Mouse (Mus musculus) limb, embryonic 15.5 days (tissue): ENCODE data around the gene Kcnj11. TPM values are rescaled to one million over a fixed set of nuclear protein-coding genes. Genes with fewer than 3 reads are reported as not detected.

Source experiments
- ATAC-seq: fragments of 200-750 bp; cut with Nextera tagmentation; 2 replicates; pipeline ENCODE4 v1.8.0; 2017; ENCODE audit warnings: low read depth, moderate TSS enrichment; ENCODE audit not compliant: insufficient number of reproducible peaks, low FRiP score, low TSS enrichment
- H3K27ac ChIP-seq: fragments of 300-500 bp; sonication (generic); 2 replicates; pipeline ENCODE4 v1.5.1; 2015; ENCODE audit warnings: moderate library complexity, mild to moderate bottlenecking, inconsistent platforms
- H3K27me3 ChIP-seq: fragments of 300-500 bp; sonication (generic); 2 replicates; pipeline ENCODE4 v1.6.1; 2015; ENCODE audit warnings: inconsistent platforms
- H3K36me3 ChIP-seq: fragments of 300-500 bp; sonication (generic); 2 replicates; pipeline ENCODE4 v1.6.1; 2015; ENCODE audit warnings: inconsistent platforms
- H3K4me1 ChIP-seq: fragments of 300-500 bp; sonication (generic); 2 replicates; pipeline ENCODE4 v1.6.1; 2015; ENCODE audit warnings: inconsistent platforms
- H3K4me2 ChIP-seq: fragments of 300-500 bp; sonication (generic); 2 replicates; pipeline ENCODE4 v1.6.1; 2015; ENCODE audit warnings: mild to moderate bottlenecking, inconsistent platforms
- H3K4me3 ChIP-seq: fragments of 300-500 bp; sonication (generic); 2 replicates; pipeline ENCODE4 v1.5.1; 2015; ENCODE audit warnings: mild to moderate bottlenecking, inconsistent platforms
- H3K9ac ChIP-seq: fragments of 300-500 bp; sonication (generic); 2 replicates; pipeline ENCODE4 v1.6.1; 2015; ENCODE audit warnings: inconsistent platforms
- H3K9me3 ChIP-seq: fragments of 300-500 bp; sonication (generic); 2 replicates; pipeline ENCODE4 v1.6.1; 2016; ENCODE audit warnings: inconsistent platforms
- WGBS: fragments of 180-500 bp; shearing (Covaris S2); methylation state at CpG from one replicate; pipeline ENCODE4 v1.1.7; 2015; 5-methylcytosine and 5-hydroxymethylcytosine counted together
- polyA plus RNA-seq: library from polyadenylated mRNA; unstranded; fragments of >200 nt; fragmentation: Nextera tagmentation; extraction: Ambion mirVana; gene quantifications from 2 replicates; pipeline ENCODE4 v1.2.1, GENCODE M21; 2015

The Kcnj11 gene
- polyA plus RNA-seq, 1 experiment from 2014 or later: 0.18 TPM

GRCm38 (mm10) chr7:46103075-46103591 is 2.6 kb upstream of the Kcnj11 start:
- Histone ChIP-seq H3K4me3 (no peak overlapping the region), H3K4me2 (no peak overlapping the region), H3K9me3 (no peaks in the 10 kb centered on the region), H3K27ac (no peak overlapping the region), H3K4me1 (peaks cover 10% of the 10 kb centered on the region), H3K9ac (no peak overlapping the region), H3K36me3 (no peaks in the 10 kb centered on the region), H3K27me3 (peaks cover 25% of the 10 kb centered on the region)
- 76% methylated on average over 8 of the region's 8 CpGs for WGBS
- ATAC-seq: no peak

GRCm38 (mm10) chr7:46099682-46100081 is 882 bp downstream of the Kcnj11 start:
- Histone ChIP-seq H3K27me3 (peaks cover 39% of the 10 kb centered on the region), H3K9me3 (no peaks in the 10 kb centered on the region), H3K27ac (no peak overlapping the region), H3K4me1 (peaks cover 10% of the 10 kb centered on the region), H3K4me2 (no peak overlapping the region), H3K36me3 (no peaks in the 10 kb centered on the region), H3K9ac (no peak overlapping the region), H3K4me3 (peak overlapping the region; percentile 49; the same call in 1 of the 2 replicates)
- 81% methylated on average over 13 of the region's 13 CpGs for WGBS
- no peak for ATAC-seq

GRCm38 (mm10) chr7:46098919-46099286 is 1.7 kb downstream of the Kcnj11 start:
- Histone ChIP-seq H3K4me2 (no peak overlapping the region), H3K9ac (no peak overlapping the region), H3K9me3 (no peaks in the 10 kb centered on the region), H3K27me3 (peaks cover 39% of the 10 kb centered on the region), H3K4me1 (peaks cover 7% of the 10 kb centered on the region), H3K27ac (no peak overlapping the region), H3K36me3 (no peaks in the 10 kb centered on the region), H3K4me3 (no peak overlapping the region)
- WGBS: 92% methylated on average over 19 of the region's 19 CpGs
- no peak for ATAC-seq

GRCm38 (mm10) chr7:46098221-46098918 is 2.2 kb downstream of the Kcnj11 start:
- no peak for ATAC-seq
- WGBS: 75% methylated on average over 19 of the region's 19 CpGs
- H3K27me3 ChIP-seq: peaks cover 39% of the 10 kb centered on the region

GRCm38 (mm10) chr7:46097319-46097783 is 3.2 kb downstream of the Kcnj11 start:
- H3K9ac ChIP-seq: no peak overlapping the region
- no peaks in the 10 kb centered on the region for H3K36me3 ChIP-seq
- H3K4me3 ChIP-seq: no peak overlapping the region
- H3K27ac ChIP-seq: no peak overlapping the region
- 45% methylated on average over 4 of the region's 4 CpGs for WGBS
- no peaks in the 10 kb centered on the region for H3K9me3 ChIP-seq
- peaks cover 39% of the 10 kb centered on the region for H3K27me3 ChIP-seq
- no peak for ATAC-seq
- H3K4me1 ChIP-seq: peaks cover 7% of the 10 kb centered on the region
- H3K4me2 ChIP-seq: no peak overlapping the region

More at GRCm38 (mm10) chr7:46098221-46098918, 2.2 kb downstream of the Kcnj11 start:
- no peaks in the 10 kb centered on the region for H3K9me3 ChIP-seq
- H3K27ac ChIP-seq: no peak overlapping the region
- no peak overlapping the region for H3K4me3 ChIP-seq
- H3K36me3 ChIP-seq: no peaks in the 10 kb centered on the region
- H3K4me2 ChIP-seq: no peak overlapping the region
- H3K4me1 ChIP-seq: peaks cover 7% of the 10 kb centered on the region
- no peak overlapping the region for H3K9ac ChIP-seq

GRCm38 (mm10) chr7:46096136-46096535 is 4.4 kb downstream of the Kcnj11 start:
- Histone ChIP-seq H3K4me3 (no peak overlapping the region), H3K4me1 (peaks cover 7% of the 10 kb centered on the region), H3K27me3 (peaks cover 39% of the 10 kb centered on the region), H3K27ac (no peak overlapping the region), H3K9ac (no peak overlapping the region), H3K36me3 (no peaks in the 10 kb centered on the region), H3K4me2 (no peak overlapping the region), H3K9me3 (no peaks in the 10 kb centered on the region)
- ATAC-seq: no peak
- WGBS: 5% methylated on average over 4 of the region's 4 CpGs

- ATAC-seq: no peak
- Histone ChIP-seq H3K4me3 (no peak overlapping the region), H3K36me3 (no peaks in the 10 kb centered on the region), H3K9ac (no peak overlapping the region), H3K4me1 (no peaks in the 10 kb centered on the region), H3K27me3 (peaks cover 13% of the 10 kb centered on the region; the same call in 1 of the 2 replicates), H3K27ac (no peak overlapping the region), H3K4me2 (no peak overlapping the region), H3K9me3 (no peaks in the 10 kb centered on the region)
- WGBS: 49% methylated on average over 8 of the region's 8 CpGs
These were observed 7.8 kb downstream of the Kcnj11 start for GRCm38 (mm10) chr7:46092803-46093202.

GRCm38 (mm10) chr7:46088241-46088640 is 12.3 kb downstream of the Kcnj11 start:
- no peaks in the 10 kb centered on the region for H3K9me3 ChIP-seq
- 91% methylated on average over 6 of the region's 6 CpGs for WGBS
- H3K4me1 ChIP-seq: no peaks in the 10 kb centered on the region
- H3K36me3 ChIP-seq: peaks cover 12% of the 10 kb centered on the region
- H3K9ac ChIP-seq: no peak overlapping the region
- no peak overlapping the region for H3K4me2 ChIP-seq
- H3K27me3 ChIP-seq: no peaks in the 10 kb centered on the region; the same call in 1 of the 2 replicates
- no peak for ATAC-seq
- no peak overlapping the region for H3K27ac ChIP-seq
- H3K4me3 ChIP-seq: no peak overlapping the region

- WGBS: 81% methylated on average over 6 of the region's 6 CpGs
- no peaks in the 10 kb centered on the region for H3K9me3 ChIP-seq
These were observed 14.2 kb downstream of the Kcnj11 start for GRCm38 (mm10) chr7:46086378-46086777.

GRCm38 (mm10) chr7:46084839-46085513 is 15.6 kb downstream of the Kcnj11 start:
- H3K9ac ChIP-seq: no peak overlapping the region
- WGBS: 65% methylated on average over 16 of the region's 16 CpGs

More at GRCm38 (mm10) chr7:46086378-46086777, 14.2 kb downstream of the Kcnj11 start:
- no peak overlapping the region for H3K4me2 ChIP-seq
- no peak for ATAC-seq
- H3K36me3 ChIP-seq: peaks cover 30% of the 10 kb centered on the region
- no peaks in the 10 kb centered on the region for H3K27me3 ChIP-seq
- no peak overlapping the region for H3K27ac ChIP-seq
- no peak overlapping the region for H3K9ac ChIP-seq
- H3K4me3 ChIP-seq: no peak overlapping the region
- H3K4me1 ChIP-seq: no peaks in the 10 kb centered on the region

GRCm38 (mm10) chr7:46084024-46084423 is 16.5 kb downstream of the Kcnj11 start:
- H3K27me3 ChIP-seq: no peaks in the 10 kb centered on the region
- H3K4me1 ChIP-seq: no peaks in the 10 kb centered on the region
- H3K9ac ChIP-seq: no peak overlapping the region
- no peak overlapping the region for H3K27ac ChIP-seq
- H3K4me2 ChIP-seq: no peak overlapping the region
- 88% methylated on average over 10 of the region's 10 CpGs for WGBS
- H3K4me3 ChIP-seq: no peak overlapping the region
- ATAC-seq: no peak
- H3K9me3 ChIP-seq: no peaks in the 10 kb centered on the region
- H3K36me3 ChIP-seq: peaks cover 54% of the 10 kb centered on the region

More at GRCm38 (mm10) chr7:46084839-46085513, 15.6 kb downstream of the Kcnj11 start:
- Histone ChIP-seq H3K36me3 (peaks cover 44% of the 10 kb centered on the region), H3K27me3 (no peaks in the 10 kb centered on the region), H3K4me2 (no peak overlapping the region), H3K27ac (no peak overlapping the region), H3K4me1 (no peaks in the 10 kb centered on the region), H3K4me3 (no peak overlapping the region), H3K9me3 (no peaks in the 10 kb centered on the region)
- no peak for ATAC-seq

GRCm38 (mm10) chr7:46077675-46078074 is 22.9 kb downstream of the Kcnj11 start:
- Histone ChIP-seq H3K4me3 (no peak overlapping the region), H3K4me2 (no peak overlapping the region), H3K36me3 (peaks cover 92% of the 10 kb centered on the region), H3K27me3 (no peaks in the 10 kb centered on the region), H3K9me3 (no peaks in the 10 kb centered on the region), H3K27ac (no peak overlapping the region), H3K4me1 (no peaks in the 10 kb centered on the region), H3K9ac (no peak overlapping the region)
- no peak for ATAC-seq
- WGBS: 80% methylated on average over 12 of the region's 12 CpGs
